Mouse (Mus musculus): ENCODE measurements around the gene Krtcap2. TPM values are rescaled to one million over a fixed set of nuclear protein-coding genes. Genes with fewer than 3 reads are reported as not detected.

Krtcap2 gene
- polyA plus RNA-seq (2015; fragmentation: Nextera tagmentation; extraction: Ambion mirVana) = 196 and 211 TPM in 2 replicates

- H3K9ac ChIP-seq = peak within 1 kb of the TSS; percentile 71
- H3K27me3 ChIP-seq = no peaks in the 10 kb centered on the region
- H3K27ac ChIP-seq (replicated peaks) = peak within 1 kb of the TSS; percentile 96
- peak within 1 kb of the TSS; percentile 88 for H3K4me3 ChIP-seq
- WGBS = 2% methylated on average over 20 of the region's 20 CpGs
- peaks cover 51% of the 10 kb centered on the region for H3K4me1 ChIP-seq (replicated peaks)
- ATAC-seq (ENCODE audit: low FRiP score, low read depth) = peak; percentile 75
- no peaks in the 10 kb centered on the region for H3K9me3 ChIP-seq
- H3K4me2 ChIP-seq = peak within 1 kb of the TSS; percentile 88
- peaks cover 20% of the 10 kb centered on the region for H3K36me3 ChIP-seq
Observed at GRCm38 (mm10) chr3:89245688-89246171, at the start of gene Krtcap2. Gene Krtcap2 (plus strand): TSS chr3:89245966.

DNA sequence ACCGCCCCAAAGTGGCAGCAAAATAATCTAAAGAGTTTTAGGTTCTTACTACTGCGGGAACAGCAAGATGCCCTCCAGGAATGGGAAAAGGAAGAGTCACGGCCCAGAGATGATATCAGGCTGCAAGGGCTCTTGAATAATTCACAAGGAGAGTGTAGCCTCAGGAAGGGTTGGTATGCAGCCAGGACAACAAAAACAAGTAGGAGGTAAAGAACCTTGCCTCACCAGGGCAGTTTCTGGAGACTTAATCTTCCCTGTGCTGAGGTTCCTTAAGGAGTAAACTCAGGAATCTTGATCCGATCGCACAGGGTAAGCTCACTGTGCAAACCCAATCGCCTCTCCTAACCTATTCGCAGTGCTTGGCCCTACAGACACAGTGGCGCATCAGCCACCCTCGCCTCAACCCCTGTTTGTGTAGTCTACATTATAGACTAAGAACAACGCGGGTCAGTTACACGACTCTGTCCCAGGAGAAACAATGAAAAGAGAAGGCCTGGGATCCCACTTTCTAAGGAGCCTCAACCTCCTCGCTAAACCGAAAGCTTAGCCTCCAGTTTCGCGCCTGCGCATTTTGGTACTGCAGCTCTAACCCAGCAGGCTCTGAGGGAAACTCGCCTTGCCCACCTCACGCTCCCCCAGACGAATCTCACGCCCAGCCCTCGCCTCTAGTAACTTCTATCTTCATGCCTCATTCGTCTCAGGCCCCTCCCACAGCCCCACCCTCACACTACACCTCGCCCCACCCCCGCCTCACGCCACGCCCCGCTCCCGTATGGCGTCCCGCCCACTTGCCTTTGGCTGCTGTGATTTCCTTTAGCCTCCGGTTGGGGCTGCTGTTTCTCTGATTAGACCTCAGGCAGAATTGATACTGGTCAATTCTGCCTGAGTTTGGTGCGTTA, 49.5 kb upstream of the Krtcap2 start:
- WGBS = 8% methylated on average over 33 of the region's 33 CpGs
- Histone ChIP-seq H3K9ac (peak overlapping the region; percentile 41), H3K4me1 (replicated peaks) (peaks cover 8% of the 10 kb centered on the region), H3K27me3 (no peaks in the 10 kb centered on the region), H3K4me2 (peak overlapping the region; percentile 60), H3K9me3 (no peaks in the 10 kb centered on the region), H3K4me3 (peak overlapping the region; percentile 34), H3K27ac (replicated peaks) (peak overlapping the region; percentile 69), H3K36me3 (no peaks in the 10 kb centered on the region)
- peak; percentile 95 for ATAC-seq (ENCODE audit: low FRiP score, low read depth)

DNA sequence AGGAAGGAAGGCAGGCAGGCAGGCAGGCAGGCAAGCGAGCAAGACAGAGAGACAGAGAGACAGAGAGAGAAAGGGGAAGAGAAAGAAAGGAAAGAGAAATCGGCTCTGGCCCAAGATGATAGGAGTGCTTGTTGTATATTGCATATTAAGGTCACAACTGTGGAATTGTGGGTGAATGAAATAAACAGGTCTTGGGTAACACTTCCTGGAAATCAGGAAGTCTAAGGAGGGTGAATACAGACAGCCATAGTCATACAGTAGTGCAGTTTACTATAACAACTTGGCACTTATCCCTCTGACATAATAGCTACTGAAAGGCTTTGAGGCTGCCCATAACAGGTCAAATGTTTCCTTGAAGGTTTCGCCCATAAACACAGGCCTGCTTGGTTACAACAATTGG, 45.9 kb upstream of the Krtcap2 start:
- 82% methylated on average over 3 of the region's 3 CpGs for WGBS
- peaks cover 13% of the 10 kb centered on the region for H3K4me1 ChIP-seq (replicated peaks)
- H3K36me3 ChIP-seq = peaks cover 3% of the 10 kb centered on the region; the same call in 1 of the 2 replicates
- no peak overlapping the region for H3K4me2 ChIP-seq
- H3K9ac ChIP-seq = no peak overlapping the region
- ATAC-seq (ENCODE audit: low FRiP score, low read depth) = no peak
- H3K4me3 ChIP-seq = no peak overlapping the region
- no peaks in the 10 kb centered on the region for H3K27me3 ChIP-seq
- H3K9me3 ChIP-seq = no peaks in the 10 kb centered on the region
- no peak overlapping the region for H3K27ac ChIP-seq (replicated peaks)

- H3K9ac ChIP-seq = peak within 1 kb of the TSS; percentile 52
- ATAC-seq (ENCODE audit: low FRiP score, low read depth) = peak; percentile 92
- H3K27me3 ChIP-seq = no peaks in the 10 kb centered on the region
- peak within 1 kb of the TSS; percentile 56 for H3K4me3 ChIP-seq
- no peaks in the 10 kb centered on the region for H3K9me3 ChIP-seq
- peaks cover 5% of the 10 kb centered on the region for H3K4me1 ChIP-seq (replicated peaks)
- H3K27ac ChIP-seq (replicated peaks) = 0 out of 2 replicates have a peak within 1 kb of the TSS, but pooled peaks have one; percentile 68
- WGBS = 26% methylated on average over 13 of the region's 13 CpGs
- peak within 1 kb of the TSS; percentile 68 for H3K4me2 ChIP-seq
- peaks cover 21% of the 10 kb centered on the region for H3K36me3 ChIP-seq
Observed at GRCm38 (mm10) chr3:89202253-89203141, 43.3 kb upstream of the Krtcap2 start, which contains the start of gene Gba. Gene Gba (plus strand): TSS chr3:89202928.

DNA sequence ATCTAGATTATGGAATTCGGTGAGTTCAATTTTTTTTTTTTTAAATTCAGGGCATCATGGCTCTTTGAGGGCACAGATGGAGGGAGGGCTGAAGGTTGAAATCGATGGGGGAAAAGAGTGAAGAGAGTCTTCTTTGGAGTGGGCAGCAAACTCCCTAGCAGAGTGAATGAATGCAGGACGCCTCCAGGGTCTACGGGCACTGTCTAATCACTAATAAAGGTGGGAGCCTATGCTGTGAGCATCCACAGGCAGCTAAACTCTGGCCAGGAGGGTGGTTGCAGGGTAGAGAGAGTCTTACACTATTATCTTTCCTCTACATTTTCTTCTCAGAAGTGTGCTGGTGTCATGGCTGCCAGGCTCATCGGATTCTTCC, 42.6 kb upstream of the Krtcap2 start:
- peaks cover 27% of the 10 kb centered on the region for H3K36me3 ChIP-seq
- peak; percentile 35; the same call in 1 of the 2 replicates for ATAC-seq (ENCODE audit: low FRiP score, low read depth)
- 0 out of 2 replicates have a peak overlapping the region, but pooled peaks have one; percentile 68 for H3K27ac ChIP-seq (replicated peaks)
- H3K9ac ChIP-seq = peak overlapping the region; percentile 52
- WGBS = 41% methylated on average over 5 of the region's 5 CpGs
- peak overlapping the region; percentile 56 for H3K4me3 ChIP-seq
- H3K27me3 ChIP-seq = no peaks in the 10 kb centered on the region
- H3K4me2 ChIP-seq = peak overlapping the region; percentile 68
- H3K4me1 ChIP-seq (replicated peaks) = peaks cover 5% of the 10 kb centered on the region
- H3K9me3 ChIP-seq = no peaks in the 10 kb centered on the region

DNA sequence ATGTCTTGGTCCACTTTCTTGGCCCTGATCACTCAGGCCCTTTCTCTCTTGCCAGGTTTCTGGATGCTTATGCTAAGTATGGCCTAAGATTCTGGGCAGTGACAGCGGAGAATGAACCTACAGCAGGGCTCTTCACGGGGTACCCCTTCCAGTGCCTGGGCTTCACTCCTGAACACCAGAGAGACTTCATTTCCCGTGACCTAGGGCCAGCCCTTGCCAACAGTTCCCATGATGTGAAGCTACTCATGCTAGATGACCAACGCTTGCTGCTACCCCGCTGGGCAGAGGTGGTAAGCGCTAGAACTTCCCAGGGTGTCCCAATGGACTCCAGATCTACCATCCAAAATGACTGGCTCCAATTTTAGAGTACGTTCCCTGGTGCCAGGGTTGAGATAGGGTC, 39.7 kb upstream of the Krtcap2 start:
- Histone ChIP-seq H3K4me1 (replicated peaks) (peaks cover 5% of the 10 kb centered on the region), H3K9me3 (no peaks in the 10 kb centered on the region), H3K9ac (no peak overlapping the region), H3K4me3 (no peak overlapping the region), H3K36me3 (peaks cover 48% of the 10 kb centered on the region), H3K27ac (replicated peaks) (no peak overlapping the region), H3K4me2 (no peak overlapping the region), H3K27me3 (no peaks in the 10 kb centered on the region)
- ATAC-seq (ENCODE audit: low FRiP score, low read depth) = no peak
- WGBS = 95% methylated on average over 7 of the region's 7 CpGs

- Histone ChIP-seq H3K27ac (replicated peaks) (no peak overlapping the region), H3K4me1 (replicated peaks) (peaks cover 11% of the 10 kb centered on the region), H3K4me2 (no peak overlapping the region), H3K36me3 (peaks cover 48% of the 10 kb centered on the region), H3K27me3 (no peaks in the 10 kb centered on the region), H3K9me3 (no peaks in the 10 kb centered on the region), H3K4me3 (no peak overlapping the region), H3K9ac (no peak overlapping the region)
- ATAC-seq (ENCODE audit: low FRiP score, low read depth) = no peak
- 84% methylated on average over 2 of the region's 2 CpGs for WGBS
Observed at GRCm38 (mm10) chr3:89206695-89207094, 39.1 kb upstream of the Krtcap2 start.

- ATAC-seq (ENCODE audit: low FRiP score, low read depth) = no peak
- 90% methylated on average over 13 of the region's 13 CpGs for WGBS
- H3K36me3 ChIP-seq = peaks cover 48% of the 10 kb centered on the region
Observed at GRCm38 (mm10) chr3:89208075-89208657, 37.6 kb upstream of the Krtcap2 start.

DNA sequence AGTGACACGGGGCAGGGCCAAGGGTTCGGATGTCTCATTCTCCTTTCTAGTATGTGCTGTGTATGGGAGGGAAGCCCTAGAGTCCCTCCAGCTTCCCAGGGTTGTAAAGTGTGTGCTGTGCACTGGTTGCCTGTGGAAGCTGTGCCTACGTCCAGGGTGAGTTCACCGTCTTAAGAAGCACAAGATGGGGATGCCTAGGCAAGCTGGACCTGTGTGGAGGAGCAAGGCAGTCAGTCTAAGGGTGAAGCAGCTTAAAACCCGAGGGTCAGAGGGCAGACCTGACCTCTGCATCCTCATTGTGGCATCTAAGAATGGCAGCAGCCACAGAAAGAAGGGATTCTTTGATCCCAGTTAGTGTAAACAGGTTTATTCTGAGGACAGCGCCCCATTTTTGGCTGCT, 37.0 kb upstream of the Krtcap2 start:
- H3K4me2 ChIP-seq = no peak overlapping the region
- H3K9me3 ChIP-seq = no peaks in the 10 kb centered on the region
- H3K4me1 ChIP-seq (replicated peaks) = peaks cover 23% of the 10 kb centered on the region
- ATAC-seq (ENCODE audit: low FRiP score, low read depth) = no peak
- H3K27ac ChIP-seq (replicated peaks) = no peak overlapping the region
- H3K4me3 ChIP-seq = no peak overlapping the region
- H3K9ac ChIP-seq = no peak overlapping the region
- H3K36me3 ChIP-seq = peaks cover 48% of the 10 kb centered on the region
- WGBS = 90% methylated on average over 6 of the region's 6 CpGs
- no peaks in the 10 kb centered on the region for H3K27me3 ChIP-seq

More at GRCm38 (mm10) chr3:89208075-89208657, 37.6 kb upstream of the Krtcap2 start:
- Histone ChIP-seq H3K27ac (replicated peaks) (no peak overlapping the region), H3K4me3 (no peak overlapping the region), H3K4me2 (no peak overlapping the region), H3K9ac (no peak overlapping the region), H3K4me1 (replicated peaks) (peaks cover 25% of the 10 kb centered on the region), H3K9me3 (no peaks in the 10 kb centered on the region), H3K27me3 (no peaks in the 10 kb centered on the region)

DNA sequence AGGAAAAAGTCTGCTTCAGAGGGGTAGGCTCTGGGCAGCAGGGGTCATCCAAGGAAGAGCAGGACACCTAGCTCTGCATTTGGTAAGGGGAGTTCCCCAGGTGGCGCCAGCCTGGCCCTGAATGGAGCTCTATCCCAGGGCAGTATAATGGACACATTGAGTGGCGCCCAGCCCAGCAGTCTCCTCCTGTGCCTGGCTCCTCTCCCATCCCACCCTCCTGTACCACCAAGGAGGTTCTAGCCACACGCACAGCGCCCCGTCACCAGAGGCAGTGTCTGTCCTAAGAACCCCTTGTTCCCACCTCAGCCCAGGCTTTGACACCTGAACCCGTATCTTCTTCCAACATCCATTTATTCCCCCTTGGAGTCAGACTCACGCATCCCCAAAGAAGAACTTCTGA, 36.0 kb upstream of the Krtcap2 start:
- Histone ChIP-seq H3K4me3 (no peak overlapping the region), H3K9me3 (no peaks in the 10 kb centered on the region), H3K27ac (replicated peaks) (no peak overlapping the region), H3K27me3 (no peaks in the 10 kb centered on the region), H3K36me3 (peaks cover 46% of the 10 kb centered on the region), H3K9ac (no peak overlapping the region), H3K4me2 (no peak overlapping the region), H3K4me1 (replicated peaks) (peaks cover 28% of the 10 kb centered on the region)
- no peak for ATAC-seq (ENCODE audit: low FRiP score, low read depth)
- 94% methylated on average over 7 of the region's 7 CpGs for WGBS

GRCm38 (mm10) chr3:89210162-89210561, 35.6 kb upstream of the Krtcap2 start:
- H3K4me2 ChIP-seq = no peak overlapping the region
- ATAC-seq (ENCODE audit: low FRiP score, low read depth) = no peak
- no peak overlapping the region for H3K4me3 ChIP-seq
- 89% methylated on average over 13 of the region's 13 CpGs for WGBS
- H3K27me3 ChIP-seq = no peaks in the 10 kb centered on the region
- no peak overlapping the region for H3K9ac ChIP-seq
- H3K4me1 ChIP-seq (replicated peaks) = peaks cover 32% of the 10 kb centered on the region
- no peaks in the 10 kb centered on the region for H3K9me3 ChIP-seq
- peaks cover 43% of the 10 kb centered on the region for H3K36me3 ChIP-seq
- no peak overlapping the region for H3K27ac ChIP-seq (replicated peaks)
